Mouse (Mus musculus) spleen, adult 2 months (tissue): ENCODE measurements around the gene Pam.

ENCODE experiments used
- CTCF ChIP-seq: fragments of 200-500 bp; IDR thresholded peaks from 2 replicates; pipeline ENCODE4 v1.5.1; 2011; ENCODE audit warnings: mild to moderate bottlenecking, inconsistent platforms; ENCODE audit not compliant: insufficient read depth, insufficient read length, insufficient replicate concordance; ENCODE audit errors: extremely low read depth
- POLR2A ChIP-seq: fragments of 200-500 bp; IDR thresholded peaks from 2 replicates; pipeline ENCODE4 v1.6.1; 2011; ENCODE audit warnings: low read depth, low read length, inconsistent platforms

GRCm38 (mm10) chr1:98059401-98059800 lies 36.0 kb downstream of the Pam start:
- TF ChIP-seq POLR2A (no peak), CTCF (no peak)
